Mouse (Mus musculus) NIH3T3 (cell line): Measurements from ENCODE around the gene Fhit.

Experiments
- DNase-seq: peaks from one replicate; pipeline ENCODE4 v3.0.0-alpha.2; 2012; ENCODE audit warnings: low read depth

Fhit gene

DNA sequence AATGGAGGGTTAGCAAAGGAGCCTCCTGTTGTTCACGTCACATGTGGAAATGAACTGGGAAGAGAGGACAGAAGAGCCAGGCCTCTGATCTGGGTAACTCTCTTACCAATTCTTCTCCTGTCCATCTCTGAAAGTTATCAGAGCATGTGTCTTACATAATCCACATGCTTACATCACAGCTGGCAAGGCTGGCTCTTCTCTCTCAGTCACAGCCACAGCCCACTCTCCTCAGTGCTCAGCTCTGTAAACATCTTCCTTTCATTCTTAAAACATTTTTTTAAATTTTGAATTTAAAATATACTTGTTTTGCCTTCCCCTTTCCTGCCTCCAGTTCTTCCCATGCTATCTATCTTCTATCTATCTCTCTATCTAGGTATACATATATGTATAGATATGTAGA, 1477.5 kb downstream of the Fhit start:
- DNase-seq = peak; percentile 11

DNA sequence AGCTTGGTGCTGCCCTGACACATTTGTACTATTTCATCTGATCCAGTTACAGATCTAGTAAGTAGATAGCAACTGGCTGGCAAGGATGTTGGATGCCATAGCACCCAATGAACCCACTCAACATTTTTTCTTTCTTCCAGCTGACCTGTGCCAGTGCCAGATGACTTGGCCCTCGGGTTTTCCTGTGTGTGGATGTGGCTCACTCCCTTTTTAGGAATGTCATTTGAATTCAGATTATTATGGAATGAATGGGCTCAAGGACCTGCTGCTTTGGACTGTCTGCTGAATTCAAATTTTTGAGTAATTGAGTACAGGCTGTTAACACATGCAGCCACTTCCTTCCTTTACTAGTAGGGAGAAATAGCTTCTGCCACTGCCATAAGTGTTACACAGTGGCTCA, 1489.1 kb downstream of the Fhit start:
- DNase-seq = no peak

DNA sequence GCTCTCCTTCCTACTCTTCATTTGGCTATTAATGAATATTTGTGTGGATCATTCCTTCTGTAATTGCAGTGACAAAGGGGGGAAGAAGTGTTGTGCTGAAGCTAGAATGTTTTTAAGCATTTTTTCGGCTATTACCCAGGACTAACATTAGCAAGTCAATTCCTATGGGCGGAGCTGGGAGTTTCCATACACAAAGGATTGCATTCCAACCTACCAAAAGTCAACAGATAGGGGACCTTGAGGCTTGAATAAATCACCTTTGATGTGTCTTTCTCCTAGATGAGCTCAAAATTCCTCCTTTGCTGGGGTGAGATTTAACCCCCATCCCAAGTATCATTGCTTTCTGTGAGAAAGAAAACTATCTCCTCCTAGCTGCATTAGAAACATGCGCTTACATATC, 1490.1 kb downstream of the Fhit start:
- no peak for DNase-seq

DNA sequence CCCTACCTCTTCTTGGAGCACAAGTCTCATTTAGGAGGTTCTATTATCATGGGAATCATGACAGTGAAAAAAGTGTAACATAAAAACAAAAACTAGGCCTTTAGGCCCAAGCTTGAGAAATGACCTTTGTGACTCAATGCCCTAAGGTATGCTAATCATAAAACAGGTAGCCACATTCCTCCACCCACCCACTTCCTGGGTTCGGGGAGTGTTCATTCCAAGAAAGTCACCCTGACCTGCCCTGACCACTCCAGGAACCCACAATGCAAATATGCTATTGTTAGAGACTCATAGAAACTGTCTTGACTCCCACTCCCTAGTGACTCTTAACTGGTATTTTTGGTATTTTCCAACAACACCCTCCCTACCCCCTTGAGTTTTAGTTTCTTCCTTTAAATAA, 1492.1 kb downstream of the Fhit start:
- no peak for DNase-seq

DNA sequence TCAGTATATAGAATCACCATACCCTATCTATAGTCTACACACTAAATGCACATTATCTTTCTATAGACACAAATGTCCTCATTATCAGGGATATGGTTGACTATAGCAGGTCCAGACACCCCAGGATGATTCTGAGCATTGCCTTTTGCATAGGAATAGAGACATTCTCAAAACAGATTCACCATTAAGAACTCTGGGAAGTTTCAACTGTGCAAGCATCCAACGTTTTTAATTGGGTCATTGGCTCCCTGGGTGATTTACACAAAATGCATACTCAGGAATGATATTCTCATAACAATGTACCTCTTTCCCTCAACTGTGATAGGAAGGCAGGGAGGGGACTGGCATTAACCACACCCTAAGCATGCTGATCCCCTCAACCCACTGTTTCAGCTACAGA, 1503.4 kb downstream of the Fhit start:
- no peak for DNase-seq

DNA sequence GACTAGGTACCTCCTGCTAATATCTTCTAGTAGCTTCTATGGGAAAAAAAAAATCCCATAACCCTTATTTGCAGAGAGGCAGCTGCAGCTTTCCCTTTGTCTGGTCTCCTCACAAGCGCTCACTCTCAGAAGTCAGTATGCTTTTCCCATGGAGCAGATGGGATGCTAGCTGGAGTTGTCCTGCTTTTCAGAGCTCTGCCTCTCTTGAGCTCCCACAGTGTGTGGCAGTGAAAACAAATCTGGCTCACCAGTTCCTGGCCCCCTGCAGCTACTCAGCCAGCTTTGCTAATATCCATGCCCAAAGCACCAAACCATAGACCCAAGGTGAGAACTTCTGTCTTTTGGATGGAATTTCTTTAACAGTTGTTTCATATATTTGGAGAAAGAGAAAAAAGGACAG, 1510.4 kb downstream of the Fhit start:
- no peak for DNase-seq

DNA sequence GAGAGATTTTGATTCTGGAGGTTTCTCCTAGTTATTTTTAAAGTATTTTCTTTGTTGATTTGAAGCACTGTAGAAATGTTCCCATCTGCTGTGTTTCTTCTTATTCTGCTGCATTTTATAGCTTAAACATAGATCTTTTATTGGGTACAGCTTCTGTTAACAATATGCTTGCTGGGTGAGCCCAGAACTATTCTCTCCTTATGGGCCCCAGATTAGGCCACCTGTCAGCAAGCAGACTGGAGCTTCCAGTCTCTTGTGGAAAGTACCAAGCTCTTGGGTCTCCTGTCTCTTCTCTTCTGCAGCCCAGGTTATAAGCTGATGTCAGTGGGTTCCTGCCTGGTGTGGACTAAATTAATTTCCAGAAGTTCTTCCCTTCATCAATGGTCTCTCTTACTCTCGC, 1513.4 kb downstream of the Fhit start:
- DNase-seq = no peak

DNA sequence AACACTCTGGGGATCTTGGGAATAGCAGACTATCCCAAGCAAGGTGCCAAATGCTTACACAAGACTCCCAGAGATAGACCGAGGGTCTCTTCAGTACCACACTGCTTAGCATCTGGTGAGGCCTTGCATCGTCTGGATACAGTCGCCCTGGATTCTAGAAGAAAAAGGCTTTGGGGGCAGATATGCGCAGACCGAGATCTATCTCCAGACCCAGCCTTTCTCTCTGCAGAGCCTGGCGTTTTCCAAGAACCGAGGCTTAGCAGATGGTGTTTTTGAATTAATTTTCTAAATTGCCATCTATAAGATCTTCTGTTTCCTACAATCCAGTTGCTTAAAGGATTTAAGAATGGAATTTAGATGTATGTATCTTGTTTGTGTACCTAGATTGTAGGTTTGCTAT, 1515.6 kb downstream of the Fhit start:
- no peak for DNase-seq

DNA sequence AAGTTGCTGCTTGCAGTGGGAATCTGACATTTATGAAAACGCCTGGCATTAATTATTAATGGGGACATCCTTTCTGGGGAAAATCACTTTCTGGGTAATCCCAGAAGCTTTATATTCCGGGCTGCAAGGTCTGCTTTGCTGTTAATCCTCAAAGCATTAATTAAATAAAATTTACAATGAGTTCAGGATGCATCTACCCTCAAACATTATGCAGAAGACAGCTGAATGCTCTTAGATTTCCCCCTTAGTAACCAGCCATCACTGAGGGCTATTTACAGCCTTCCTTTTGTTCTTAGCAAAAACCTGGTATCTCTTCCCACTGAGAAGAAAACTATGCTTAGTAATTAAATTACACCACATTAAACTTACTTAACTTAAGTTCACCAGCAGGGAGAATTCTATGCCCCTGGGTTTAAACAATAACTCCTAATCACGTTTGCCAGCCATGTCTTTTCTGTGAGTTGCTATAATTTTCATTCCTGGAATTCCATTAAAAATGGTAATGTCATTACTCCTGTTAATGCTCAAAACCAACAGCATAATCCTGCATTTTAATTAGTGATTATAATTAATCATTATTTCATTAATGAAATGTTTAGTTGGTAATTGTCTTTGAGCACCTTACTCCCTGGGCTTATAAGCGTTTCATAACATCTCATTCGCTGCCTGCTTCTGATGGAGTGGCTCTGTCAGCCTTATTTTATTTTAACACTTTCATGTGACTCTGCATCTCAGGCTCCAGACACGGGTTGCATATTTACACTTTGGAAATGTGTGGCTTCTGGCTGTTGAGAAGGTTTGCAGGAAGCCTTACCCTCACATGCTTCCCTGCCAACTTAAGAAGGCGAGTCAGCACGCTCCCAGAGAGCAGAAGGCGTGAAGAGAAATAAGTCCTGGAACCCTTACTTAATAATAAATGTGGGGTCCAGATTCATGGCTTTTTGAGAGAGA, 1517.3 kb downstream of the Fhit start:
- peak; percentile 7 for DNase-seq

DNA sequence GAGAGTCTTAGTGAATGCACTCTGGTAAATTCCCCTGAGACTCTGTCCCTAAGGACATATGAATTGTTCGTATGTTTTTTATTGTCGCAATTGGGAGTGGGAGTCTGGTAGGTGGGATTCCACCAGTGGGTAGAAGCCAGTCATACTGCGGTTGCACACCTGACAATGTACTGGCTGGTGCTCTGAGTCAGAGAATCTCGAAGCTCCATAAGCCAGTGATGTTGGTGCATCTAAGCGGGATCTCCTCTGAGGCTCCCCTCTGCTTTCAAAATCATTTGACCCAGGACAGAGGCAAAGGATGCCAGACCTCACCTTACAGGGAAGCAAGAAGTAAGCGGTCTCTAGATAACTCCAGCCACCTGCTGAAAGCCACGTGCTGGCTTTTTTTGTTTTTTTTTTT, 1518.1 kb downstream of the Fhit start:
- DNase-seq = no peak

DNA sequence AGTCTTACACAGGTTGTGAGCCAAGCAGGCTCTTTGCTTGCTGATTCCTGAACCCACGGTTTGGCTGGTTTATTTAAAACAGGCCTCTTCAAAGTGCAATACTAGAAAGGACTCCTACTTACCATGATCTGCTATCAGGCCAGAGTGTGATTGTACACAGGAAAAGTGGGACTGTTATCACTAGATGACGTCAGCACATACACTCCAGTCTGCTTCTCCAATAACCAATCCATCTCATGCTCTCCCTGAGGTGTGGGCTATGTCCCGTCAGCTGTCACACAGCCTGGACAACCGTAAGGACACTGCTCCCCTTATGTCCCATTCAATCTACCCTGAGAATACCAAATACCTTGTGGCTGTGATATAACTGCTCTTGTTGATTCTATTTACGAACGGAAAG, 1519.2 kb downstream of the Fhit start:
- DNase-seq = no peak

DNA sequence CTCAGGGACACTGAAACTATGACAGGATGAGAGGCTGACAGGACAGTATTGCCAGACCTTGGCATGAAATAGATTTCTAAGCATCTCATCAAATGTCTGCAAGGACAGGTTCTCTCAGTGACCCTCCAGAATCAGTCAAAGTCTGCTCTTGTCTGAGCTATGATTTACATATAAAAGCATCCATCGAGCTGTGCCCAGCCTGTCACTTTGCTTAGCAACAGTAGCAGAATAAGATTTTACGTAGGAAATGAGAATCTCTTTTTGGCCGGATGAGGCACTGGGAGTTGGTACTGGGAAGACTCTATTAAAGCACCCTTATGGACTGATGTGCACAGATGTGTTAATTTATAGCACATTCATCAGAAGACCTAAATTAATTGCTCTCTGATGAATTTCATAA, 1519.8 kb downstream of the Fhit start:
- no peak for DNase-seq

DNA sequence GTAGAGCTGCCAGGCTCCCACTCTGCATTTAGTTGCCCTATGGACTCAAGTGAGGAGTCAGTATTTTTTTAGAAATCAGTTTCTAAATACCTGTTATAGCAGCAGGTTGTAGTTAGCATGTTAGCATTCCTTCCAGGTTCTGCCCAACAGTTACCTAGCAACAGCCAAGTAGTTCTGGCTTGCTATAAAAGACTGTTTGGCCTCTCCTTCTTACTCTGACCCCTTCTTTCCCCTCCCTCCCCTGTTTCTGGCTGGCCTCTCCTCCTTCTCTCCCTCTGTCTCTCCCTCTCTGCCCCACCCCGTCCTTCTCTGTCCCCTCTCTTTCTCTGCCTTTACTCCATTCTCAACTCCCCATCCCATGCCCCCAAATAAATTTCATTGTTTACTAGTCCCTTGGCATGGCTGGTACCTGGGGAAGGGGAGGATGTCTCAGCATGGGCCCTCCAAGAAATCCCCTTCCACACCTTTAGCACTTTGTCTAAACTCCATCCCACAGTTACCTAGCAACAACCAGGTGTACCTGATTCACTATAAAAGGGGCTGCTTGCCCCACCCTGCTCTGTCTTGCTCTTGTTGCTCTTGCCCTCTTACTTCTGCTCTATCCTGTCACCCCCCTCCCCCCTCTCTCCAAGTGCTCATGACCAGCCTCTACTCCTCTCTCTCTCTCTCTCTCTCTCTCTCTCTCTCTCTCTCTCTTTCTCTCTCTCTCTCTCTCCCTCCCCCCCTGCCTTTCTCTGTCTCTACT, 1527.4 kb downstream of the Fhit start:
- no peak for DNase-seq

DNA sequence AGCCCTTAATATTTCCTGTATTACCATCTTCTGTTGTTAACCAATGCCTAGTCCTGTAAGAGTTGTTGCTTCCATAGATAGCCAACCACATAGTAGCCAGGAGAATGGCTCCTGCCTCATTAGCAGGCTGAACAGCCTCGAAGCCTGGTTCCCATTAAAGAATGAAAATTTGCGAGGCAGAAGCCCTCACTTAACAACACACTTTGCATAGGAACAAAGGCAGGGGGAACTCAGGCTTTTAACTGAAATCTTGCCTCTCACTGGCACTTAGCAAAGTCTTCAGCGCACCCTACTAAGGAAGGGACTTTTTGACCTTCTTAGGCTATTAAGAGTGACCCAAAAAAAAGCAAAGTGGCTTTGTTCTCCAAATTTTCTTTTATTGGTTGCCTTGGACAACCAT, 1529.3 kb downstream of the Fhit start:
- no peak for DNase-seq

DNA sequence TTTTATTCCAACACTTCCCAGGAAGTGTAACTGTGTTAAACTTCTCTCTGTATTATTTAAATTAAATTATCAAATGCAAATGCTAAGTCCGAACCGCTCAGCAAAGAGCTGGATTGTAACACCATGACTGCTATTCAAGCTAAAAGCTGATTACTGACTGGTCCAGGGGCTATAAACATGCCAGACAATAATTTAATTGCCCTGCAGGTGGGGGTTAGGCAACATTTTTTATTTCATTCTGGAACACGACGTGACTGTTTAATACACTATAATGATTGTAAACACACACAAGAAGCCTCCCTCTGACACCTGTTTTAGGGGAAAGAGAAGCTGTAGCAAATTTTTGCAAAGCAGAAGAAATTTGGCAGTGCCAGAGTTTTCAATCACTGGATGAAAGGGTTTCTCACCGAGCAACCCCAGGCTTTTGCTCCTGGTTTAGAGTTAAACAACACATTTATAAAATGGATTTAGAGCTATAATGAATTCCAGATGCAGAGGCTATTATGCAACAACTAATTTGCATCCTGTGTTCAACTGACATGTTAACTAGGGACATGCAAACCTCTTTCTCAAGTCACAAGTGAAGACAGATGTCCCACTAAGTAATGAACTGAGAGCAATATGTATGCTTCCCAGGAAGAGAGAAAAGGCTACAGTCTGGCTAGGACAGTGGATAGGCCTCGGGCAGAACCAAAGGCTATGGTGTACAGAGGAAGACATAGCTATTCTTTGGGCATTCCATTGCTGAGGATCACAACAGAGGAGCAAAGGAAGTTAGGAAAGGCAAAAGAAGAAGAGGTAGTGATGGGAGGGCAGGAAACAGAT, 1538.4 kb downstream of the Fhit start:
- peak; percentile 70 for DNase-seq

DNA sequence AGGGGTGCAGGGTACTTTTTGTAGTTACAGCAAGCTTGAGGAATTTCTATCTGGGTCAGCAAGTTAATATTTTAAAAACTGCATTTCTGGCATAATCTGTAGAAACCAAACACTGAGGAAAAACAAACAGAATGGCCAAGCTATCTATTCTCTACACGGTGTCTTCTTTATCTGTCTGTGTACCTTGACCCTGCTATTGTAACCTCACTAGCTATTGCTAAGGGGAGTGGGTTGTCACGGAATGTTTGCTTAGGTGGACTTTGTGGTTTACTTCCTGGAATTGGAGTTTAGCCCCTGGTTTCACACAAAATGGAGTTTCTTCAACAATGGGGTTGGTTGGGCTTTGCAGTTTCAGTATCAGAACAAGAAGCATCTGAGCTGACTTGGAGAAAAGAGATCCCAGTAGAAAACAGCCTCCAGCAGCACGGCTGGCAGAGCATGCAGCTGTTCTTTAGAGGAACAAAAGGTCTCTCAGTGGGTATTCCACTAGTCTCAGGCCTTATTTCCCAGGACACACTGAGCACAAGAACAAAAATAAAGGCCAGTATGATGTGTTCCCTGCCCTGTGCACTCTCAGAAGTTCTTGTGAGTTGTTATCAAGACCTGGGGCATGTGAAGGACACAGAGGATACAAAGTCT, 1540.8 kb downstream of the Fhit start:
- no peak for DNase-seq

DNA sequence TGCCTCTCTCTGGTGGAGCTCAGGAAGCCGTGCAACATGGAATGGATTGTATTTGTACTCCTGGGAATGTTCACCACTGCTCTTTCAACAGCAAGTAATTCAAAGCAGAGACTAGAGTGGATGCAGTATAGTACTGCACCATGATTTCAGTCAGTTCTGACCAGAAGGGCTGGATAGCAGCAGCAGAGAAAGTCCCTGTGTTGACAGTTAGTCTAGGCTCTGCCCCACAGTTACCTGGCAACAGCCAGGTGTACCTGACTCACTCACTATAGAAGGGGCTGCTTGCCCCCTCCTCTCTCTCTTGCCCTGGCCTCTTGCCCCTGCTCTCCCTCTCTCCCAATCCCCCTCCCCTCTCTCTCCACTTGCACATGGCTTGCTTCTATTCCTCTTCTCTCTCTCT, 1542.0 kb downstream of the Fhit start:
- no peak for DNase-seq

DNA sequence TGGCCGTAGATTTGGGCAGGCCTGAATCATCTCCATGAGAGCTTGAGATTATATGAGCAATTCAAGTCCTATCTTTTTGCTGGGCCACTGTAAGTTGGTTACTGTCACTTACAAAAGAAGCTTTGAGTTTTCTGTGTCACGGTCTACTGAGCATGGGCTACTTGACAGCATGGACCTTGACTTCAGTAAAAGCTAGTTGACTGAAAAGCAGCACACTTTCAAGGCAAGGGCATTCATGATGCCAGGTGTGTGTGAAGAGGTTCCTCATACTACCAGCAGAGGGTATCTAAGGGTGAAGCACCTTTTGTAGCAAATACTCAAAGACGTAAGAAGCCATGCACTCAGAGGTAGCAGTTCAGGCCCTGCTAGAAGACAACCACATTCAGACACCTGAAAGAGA, 1548.7 kb downstream of the Fhit start:
- no peak for DNase-seq

DNA sequence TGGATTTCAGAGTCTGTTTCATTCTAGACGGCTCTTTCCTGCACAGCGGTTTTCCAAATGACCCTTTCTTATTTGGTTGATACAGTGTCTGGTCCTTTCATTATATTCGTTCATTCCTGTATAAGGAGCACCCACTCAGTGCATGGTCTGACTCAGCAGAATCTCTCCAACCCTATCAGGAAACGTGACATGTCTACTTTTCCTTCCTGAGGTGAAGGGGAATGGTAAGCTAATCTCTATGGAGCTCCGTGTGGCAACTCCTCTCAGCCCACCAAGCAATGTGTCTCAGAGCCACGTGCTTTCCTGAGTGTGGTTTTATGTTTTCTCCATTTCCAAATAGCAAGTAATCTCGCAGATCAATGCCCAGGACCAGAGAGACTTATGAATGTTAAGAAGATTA, 1552.7 kb downstream of the Fhit start:
- DNase-seq = no peak

DNA sequence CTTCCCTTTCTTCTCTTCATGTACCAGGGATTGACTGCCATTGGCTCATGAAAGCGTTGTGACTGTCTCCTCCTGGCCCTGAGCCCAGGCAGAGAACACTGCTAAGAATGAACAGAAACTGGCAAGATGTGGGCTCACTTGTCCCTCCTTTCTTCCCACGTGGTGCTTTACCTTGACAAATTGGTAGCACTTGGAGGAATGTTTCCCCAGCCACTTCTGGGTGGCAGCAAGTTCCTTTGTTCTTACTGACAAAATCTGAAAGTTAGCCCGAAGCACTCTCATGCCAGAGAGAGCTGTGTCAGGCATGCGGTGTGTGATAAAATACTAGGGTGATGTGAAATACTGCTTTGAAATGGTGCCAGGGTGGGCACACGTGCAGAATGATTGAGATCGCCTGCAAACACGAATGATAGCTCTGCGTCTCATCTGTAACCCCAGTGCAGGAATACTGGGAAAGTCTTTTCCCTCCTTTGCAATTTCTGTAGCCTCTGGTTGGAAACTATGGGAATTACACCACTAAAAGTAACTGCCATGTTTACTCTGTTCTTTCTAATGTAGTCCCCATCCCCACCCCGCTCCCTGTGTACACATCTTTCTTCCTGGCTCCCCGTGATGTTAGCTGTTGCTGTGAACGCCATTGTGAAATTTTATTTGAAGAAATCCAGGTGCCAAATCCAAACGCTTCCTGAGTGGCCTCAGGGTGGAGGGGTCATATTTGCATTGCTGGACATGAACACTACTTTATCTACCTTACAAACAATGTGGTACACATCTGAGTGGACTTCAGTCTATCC, 1555.1 kb downstream of the Fhit start:
- DNase-seq = no peak

DNA sequence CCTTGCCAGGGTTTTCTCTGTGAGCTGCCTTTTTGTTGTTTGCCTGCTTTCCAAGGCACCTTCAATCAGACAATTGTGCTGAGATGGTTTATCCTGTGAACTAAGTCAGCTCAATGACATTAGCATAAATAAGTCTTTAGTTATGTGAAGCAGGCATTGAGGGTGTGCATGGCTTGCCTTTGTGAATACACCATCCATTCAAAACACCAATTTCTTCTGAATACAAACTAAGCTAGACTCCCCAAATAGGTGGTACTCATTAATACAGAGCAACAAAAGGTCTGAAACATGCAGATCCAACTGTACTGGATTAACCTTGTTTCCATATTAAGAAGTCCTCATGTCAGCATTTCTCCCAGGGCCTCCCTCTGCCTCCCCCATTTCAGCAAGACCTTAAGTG, 1561.6 kb downstream of the Fhit start:
- DNase-seq = no peak
